Mouse (Mus musculus): ENCODE results near the gene Krt28.

The Krt28 gene

DNA sequence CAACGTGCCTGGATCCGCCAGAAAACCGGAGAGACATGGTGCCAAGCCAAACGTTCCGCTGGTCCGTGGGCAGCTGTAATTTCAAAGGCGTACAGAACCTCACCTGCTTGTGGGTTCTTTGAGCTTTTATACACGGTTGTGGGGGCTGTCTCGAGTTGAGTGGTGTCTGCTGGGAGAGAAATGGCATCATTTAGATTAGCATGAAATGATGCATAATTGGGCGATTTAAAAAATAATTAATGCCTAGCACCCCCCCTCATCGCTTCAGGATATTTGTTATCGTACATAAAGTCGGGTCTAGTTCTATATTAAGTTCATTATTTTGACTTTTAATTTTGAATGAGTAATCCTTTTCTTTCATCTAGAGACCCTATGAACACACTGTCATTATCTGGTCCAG is at the start of gene Krt28:
Gene Krt28, minus strand, starts transcription at position 101 of the 400 bp plus-strand sequence.
- no peak for TF ChIP-seq GATA4 (IDR thresholded peaks at IDR 0.05; ENCODE audit: insufficient replicate concordance, low read length)

DNA sequence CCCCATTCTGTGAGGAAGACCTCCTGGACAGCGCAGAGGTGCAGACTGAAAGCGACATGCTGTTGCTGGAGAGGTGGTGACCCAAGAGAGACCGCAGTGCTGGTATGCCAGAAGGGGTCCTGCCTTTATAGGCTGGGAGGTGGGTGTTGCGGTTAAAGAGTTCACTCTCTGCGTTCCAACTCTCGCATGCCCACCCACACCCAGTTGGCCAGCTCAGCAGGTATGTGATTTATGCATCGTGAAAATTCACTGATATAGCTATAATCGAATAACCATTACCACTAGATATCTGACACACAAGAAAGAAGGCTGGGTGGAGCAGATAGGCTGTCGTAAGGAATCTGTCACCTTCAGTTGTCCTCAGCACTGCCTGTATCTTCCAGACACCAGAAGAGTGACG is 47.5 kb upstream of the Krt28 start, which contains the start of gene Krt12:
Gene Krt12, minus strand, starts transcription at position 101 of the 400 bp plus-strand sequence.
- no peak for TF ChIP-seq GATA4 (IDR thresholded peaks at IDR 0.05; ENCODE audit: insufficient replicate concordance, low read length)

DNA sequence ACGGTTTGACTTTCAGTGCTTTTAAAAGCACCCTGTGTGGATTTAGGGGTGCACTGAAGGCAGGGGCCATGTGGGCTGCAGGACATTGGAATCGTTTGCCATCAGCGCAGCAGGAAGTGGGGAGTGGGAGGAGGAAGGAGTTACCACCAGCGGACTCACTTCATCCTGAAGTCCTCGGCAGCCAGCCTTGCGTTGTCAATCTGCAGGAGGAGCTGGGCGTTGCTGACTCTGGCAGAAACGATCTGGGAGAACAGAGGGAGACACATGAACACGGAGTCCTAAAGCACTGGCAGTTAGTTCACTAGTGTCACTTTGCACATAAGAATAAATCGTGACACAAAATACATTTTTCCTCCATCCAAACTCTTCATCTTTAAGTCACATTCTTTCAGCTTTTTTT is 45.9 kb upstream of the Krt28 start:
- TF ChIP-seq GATA4 (IDR thresholded peaks at IDR 0.05; ENCODE audit: insufficient replicate concordance, low read length): no peak

DNA sequence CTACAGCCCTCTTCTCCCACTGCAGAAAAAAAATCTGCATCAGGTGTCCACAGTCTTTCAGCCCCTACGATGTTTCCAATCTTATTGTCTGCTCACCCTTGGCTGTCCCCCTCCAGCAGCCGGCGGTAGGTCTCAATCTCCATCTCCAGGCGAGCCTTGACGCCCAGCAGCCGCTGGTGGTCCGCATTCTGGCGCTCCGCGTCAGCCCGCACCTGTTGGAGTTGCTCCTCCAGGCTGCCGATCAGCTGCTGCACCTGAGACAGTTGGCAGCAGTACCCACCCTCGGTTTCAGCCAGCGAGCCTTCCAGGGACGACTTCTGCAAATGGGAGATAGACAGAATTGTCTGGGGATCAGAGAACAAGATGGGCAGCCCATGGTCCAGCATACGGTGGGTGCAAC is 43.1 kb upstream of the Krt28 start:
- no peak for TF ChIP-seq GATA4 (IDR thresholded peaks at IDR 0.05; ENCODE audit: insufficient replicate concordance, low read length)

DNA sequence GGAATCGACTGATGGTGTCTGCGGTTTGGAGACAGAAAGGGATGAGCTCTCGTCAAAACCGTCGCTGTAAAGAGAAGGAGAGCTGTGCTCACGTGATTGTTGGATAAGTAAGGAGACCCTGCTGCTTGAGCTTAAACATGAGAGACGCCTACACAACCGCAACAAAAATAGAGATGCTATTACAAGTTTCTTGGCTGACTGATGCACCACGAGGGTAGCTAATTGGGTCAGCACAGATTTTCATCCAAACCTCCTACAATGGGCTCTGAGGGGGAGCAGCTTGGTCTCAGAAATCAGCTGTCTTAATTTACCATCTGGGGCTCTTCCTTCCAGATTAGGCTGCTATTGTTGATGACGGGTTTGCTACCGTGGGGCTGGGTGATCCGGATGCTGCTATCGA is 42.2 kb upstream of the Krt28 start:
- TF ChIP-seq GATA4 (IDR thresholded peaks at IDR 0.05; ENCODE audit: insufficient replicate concordance, low read length): no peak

DNA sequence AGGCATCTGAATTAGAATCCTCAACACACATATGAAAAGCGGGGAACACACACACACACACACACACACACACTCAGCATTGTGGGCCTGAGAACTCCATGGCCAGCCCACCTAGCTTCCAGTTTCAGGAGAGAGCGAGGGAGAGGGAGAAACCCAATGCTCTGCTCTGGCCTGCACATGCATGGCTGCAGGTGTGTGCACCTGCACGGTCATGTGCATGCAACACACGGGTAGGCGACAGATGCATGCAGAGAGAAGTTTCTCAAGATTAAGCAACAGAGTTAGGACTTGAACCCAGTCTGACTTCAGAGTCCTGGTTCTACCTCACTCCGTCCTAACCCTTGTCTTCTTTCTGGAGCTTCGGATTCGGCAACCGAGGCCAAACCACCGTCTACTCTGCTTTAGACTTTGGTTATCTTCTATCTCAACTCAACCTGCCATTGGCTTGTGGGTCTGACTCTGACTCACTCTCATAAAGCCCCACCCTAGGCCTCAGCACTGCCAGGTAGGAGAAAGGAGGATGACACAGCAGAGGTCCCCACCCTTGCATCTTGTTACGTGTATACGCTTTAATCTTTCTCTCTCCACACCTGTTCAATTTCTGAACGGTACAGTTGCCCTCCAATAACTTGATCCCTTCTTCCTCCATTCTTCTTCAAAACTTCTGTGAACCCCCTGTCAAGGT is 39.9 kb upstream of the Krt28 start:
- no peak for TF ChIP-seq GATA4 (IDR thresholded peaks at IDR 0.05; ENCODE audit: insufficient replicate concordance, low read length)

DNA sequence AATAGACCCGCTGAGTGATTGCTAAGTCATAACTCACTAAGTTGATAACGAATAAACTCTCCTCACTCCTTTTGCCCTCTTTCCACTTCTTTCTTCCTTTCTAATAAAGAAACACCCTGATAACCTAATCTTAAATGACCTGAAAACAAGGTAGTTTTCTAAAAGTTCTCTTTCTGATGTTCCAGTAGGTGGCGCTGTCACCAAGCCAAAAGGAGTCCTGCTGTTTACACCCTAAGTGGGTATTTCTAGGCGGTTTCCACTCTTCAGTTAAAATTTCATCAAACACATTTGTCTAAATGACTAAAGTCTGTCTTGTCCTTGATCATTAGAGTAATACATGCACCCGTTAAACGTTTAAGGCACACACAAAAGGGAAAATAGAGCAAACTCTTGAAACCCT is 38.5 kb upstream of the Krt28 start:
- TF ChIP-seq GATA4 (IDR thresholded peaks at IDR 0.05; ENCODE audit: insufficient replicate concordance, low read length): no peak

DNA sequence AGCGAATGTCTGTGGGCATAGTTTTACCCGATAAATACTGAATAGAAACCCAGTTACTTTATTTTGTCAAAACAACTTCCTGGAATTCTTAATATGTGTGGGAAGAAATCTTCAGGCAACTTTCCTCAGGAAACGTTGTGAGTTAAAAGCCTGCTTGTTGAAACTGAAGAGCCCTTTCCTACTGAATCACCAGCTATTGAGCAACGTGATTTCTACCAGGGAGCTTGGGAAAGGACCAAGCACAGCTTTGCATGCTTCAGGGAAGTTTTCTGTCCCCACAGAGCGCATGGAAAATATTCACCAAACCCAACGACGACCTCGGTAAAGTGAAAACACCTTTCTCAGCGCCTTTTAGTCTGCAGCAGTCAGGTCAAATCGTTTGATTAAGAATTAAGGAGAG is 31.5 kb upstream of the Krt28 start:
- no peak for TF ChIP-seq GATA4 (IDR thresholded peaks at IDR 0.05; ENCODE audit: insufficient replicate concordance, low read length)

DNA sequence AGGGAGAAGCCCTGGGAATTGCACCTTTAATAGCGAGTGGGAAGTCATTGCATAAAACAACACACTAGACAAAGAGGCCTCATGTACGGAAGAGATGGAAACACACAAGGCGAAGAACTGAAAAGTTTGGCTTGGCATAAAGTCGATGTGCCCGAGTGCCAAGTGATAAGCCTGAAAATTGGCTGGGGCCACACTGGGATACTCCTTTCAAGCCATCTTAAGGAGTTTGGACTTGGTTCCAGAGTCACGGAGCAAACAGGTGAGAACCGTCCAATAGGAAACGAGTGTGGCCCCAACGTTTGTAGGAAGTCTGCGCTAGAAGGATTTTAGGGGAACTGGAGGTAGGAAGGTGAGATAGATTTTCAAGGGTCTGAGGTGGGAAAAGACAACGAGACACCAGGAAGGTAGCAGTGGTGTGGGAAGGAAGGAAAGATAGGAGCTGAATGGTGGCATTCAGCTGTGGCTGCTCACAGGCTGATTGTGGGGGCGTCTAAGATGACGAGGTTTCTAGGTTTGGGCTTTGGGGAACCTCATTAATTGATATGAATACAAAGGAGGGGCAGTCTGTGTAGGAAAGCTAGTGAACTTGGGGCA is 25.4 kb upstream of the Krt28 start:
- no peak for TF ChIP-seq GATA4 (IDR thresholded peaks at IDR 0.05; ENCODE audit: insufficient replicate concordance, low read length)

DNA sequence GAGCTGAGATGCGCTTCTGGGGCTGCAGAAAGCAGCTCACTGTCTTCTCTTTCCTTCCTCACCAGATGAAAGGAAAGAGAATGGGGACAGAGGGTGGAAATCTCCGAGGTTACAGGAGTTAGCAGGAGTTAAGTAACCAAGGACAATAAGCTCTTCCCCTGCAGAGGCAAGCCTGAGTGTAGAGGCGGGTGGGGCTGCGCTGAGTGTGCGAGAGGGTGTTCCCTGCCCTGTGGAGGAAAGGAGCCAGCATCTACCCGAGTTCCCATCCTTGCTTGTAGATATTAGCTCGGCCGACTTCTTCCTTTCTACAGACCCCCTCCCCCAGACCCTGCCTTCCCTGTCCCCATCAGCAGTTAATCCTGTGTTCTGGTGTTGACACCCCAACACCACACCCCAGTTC is 24.1 kb upstream of the Krt28 start:
- no peak for TF ChIP-seq GATA4 (IDR thresholded peaks at IDR 0.05; ENCODE audit: insufficient replicate concordance, low read length)

DNA sequence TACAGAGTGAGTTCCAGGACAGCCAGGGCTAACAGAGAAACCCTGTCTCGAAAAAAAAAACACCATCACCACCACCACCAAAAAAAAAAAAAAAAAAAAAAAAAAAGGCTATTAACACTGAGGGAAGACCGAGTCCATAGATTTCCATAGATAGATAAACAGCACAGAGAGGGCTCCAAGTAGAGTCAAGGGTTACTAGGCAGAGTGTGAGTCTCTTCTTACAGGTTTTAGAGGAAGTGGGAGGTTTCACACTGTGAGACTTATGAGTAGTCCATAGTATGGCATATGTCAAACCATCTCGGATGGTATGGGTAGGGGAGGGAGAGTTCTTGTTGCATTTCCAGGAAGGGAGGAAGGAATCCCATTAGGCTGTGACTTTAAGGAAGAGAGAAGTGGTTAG is 23.4 kb upstream of the Krt28 start:
- no peak for TF ChIP-seq GATA4 (IDR thresholded peaks at IDR 0.05; ENCODE audit: insufficient replicate concordance, low read length)

DNA sequence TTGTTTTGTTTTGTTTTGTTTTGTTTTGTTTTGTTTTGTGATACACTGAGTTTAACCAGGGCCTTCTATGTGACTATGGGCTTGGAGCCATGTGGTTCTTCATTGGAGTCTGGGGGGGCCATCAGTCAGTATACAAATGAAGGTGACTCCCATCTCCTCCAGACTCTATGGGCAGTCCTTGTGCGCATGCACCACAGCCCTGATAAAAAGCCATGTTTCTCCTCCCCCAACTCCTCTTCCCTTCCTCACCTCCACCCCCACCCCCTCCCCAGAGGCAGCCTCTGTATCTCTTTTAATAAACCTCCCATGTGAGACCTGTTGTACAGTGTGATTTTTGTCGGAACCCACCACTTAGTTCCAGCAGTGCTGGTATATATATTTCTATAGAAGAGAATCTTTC is 22.0 kb upstream of the Krt28 start:
- TF ChIP-seq GATA4 (IDR thresholded peaks at IDR 0.05; ENCODE audit: insufficient replicate concordance, low read length): no peak

DNA sequence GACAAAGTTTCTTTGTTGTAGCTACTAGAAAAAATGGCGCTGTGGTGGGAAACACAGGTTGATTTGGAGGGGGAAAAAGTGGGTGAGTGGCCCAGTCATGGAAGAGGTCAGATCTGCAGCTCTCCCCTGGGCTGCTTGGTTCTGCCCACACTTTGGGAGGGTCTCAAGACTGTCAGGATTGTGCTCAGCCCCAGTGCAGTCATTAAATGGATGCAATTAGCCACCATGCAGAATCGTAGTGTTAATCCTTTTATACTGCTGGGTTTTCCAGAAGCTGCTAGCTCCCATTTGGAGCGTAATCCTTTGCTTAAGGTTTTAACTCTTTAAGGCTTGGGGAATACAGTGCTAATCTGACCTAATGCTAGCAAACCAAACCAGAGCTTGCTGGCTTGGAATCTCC is 21.3 kb upstream of the Krt28 start:
- no peak for TF ChIP-seq GATA4 (IDR thresholded peaks at IDR 0.05; ENCODE audit: insufficient replicate concordance, low read length)

DNA sequence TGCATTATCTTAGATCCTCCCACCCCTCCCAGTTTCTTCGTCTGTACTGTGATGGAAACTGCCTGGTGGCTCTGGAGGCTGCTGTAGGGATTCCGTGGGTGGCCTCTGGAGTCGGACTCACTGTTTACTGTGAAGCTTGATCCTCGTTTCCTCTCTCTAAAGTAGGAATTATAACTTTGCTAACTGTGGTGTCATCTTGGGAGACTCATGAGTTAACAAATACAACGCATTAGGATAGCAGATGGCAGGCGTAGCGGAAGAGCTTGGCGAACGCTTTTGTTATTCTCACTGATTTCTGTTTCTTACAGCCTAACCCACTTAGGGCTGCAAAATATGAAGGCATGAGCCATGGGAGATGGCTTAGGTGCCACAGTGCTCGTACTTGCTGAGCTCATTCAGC is 17.8 kb upstream of the Krt28 start:
- no peak for TF ChIP-seq GATA4 (IDR thresholded peaks at IDR 0.05; ENCODE audit: insufficient replicate concordance, low read length)

DNA sequence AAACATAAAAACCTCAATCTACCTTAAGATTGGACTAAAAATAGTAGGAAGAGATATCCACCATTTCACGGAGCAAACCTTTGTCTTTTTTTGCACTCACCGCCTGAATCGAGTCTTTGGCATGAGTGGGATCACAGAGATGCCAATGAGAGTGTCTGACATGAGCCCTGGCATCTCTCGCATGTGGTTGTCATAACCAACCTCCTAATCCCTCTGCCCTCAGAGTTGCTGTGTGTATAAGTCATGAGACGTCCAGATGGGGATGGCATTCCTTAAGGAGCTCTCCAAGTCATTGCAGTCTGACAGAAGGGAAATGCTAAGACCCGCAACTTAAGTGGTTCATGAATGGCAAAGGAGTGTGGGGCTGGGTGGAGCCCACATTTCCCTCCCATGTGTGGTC is 16.7 kb upstream of the Krt28 start:
- no peak for TF ChIP-seq GATA4 (IDR thresholded peaks at IDR 0.05; ENCODE audit: insufficient replicate concordance, low read length)

DNA sequence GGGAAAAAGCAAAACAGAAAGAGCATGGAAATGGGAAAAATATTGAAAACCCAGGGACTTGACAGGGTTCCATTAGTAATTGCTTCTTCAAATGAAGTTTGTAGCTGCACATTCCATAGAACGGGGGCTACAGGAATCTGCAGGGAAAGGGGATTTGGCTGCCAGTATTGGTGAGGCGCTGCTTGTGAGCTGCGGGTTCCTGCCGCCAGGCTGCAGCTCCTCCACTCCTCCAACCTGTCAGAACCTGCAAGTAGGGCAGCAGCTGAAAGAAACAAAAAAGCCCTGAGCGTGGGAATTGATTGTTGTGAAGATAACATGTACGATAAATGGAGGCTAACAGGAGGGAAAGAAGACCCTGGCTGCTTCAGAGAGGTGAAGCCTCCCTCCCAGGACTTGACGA is 16.2 kb upstream of the Krt28 start:
- TF ChIP-seq GATA4 (IDR thresholded peaks at IDR 0.05; ENCODE audit: insufficient replicate concordance, low read length): no peak

DNA sequence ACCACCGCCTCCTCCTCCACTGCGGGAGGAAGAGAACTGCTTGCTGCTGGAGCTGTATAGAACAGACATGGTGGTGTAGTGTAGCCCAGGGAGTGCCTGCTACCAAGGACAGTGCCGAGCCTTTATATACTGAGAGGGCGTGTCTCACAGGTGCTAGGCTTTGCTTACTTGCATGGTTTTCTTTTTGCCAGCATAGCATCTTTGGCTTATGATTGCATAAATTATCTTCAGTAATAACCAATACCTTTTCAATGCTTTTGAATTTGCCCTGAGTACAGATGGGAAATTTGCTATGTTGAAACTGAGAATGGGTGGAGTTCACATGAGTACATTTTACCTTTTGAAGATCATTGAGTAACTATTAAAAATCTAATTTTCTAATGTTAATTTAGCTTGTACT is 14.6 kb upstream of the Krt28 start, which contains the start of gene Krt10:
Gene Krt10, minus strand, starts transcription at position 101 of the 400 bp plus-strand sequence.
- TF ChIP-seq GATA4 (IDR thresholded peaks at IDR 0.05; ENCODE audit: insufficient replicate concordance, low read length): no peak

All from liver, adult (tissue).